Mouse (Mus musculus): ENCODE data around the gene Hps4. TPM values are rescaled to one million over a fixed set of nuclear protein-coding genes. Genes with fewer than 3 reads are reported as not detected.

The Hps4 gene
- total and polyA plus RNA-seq, 2 experiments from 2014 or later, result 32.7 to 45.6 TPM

- peak overlapping the region; percentile 95 for H3K27ac ChIP-seq
- H3K27me3 ChIP-seq (ENCODE audit: insufficient read depth, low read length), result no peaks in the 10 kb centered on the region
- WGBS, result 59% methylated on average over 12 of the region's 12 CpGs
- DNase-seq (ENCODE audit: low spot score) (no peak), ATAC-seq (no peak)
- H3K9me3 ChIP-seq (ENCODE audit: low read length), result no peaks in the 10 kb centered on the region
- TF ChIP-seq CTCF (IDR thresholded peaks at IDR 0.05; ENCODE audit: low read depth), result no peak; the same call in 1 of the 2 replicates
- no peak overlapping the region for H3K4me2 ChIP-seq (ENCODE audit: low read depth, low read length)
- H3K4me1 ChIP-seq (ENCODE audit: insufficient read depth, low read length), result peaks cover 41% of the 10 kb centered on the region
- H3K4me3 ChIP-seq (ENCODE audit: low read length), result no peak overlapping the region
- H3K36me3 ChIP-seq (ENCODE audit: insufficient read depth, low read length), result peaks cover 25% of the 10 kb centered on the region
- H3K9ac ChIP-seq (replicated peaks; ENCODE audit: low read length), result 0 out of 2 replicates have a peak overlapping the region, but pooled peaks have one; percentile 7
These were observed 27.4 kb downstream of the Hps4 start for GRCm38 (mm10) chr5:112370236-112370813.

- no peak for TF ChIP-seq CTCF (IDR thresholded peaks at IDR 0.05; ENCODE audit: low read depth)
- no peak overlapping the region for H3K4me3 ChIP-seq (ENCODE audit: low read length)
- H3K27ac ChIP-seq, result peak overlapping the region; percentile 95
- H3K27me3 ChIP-seq (ENCODE audit: insufficient read depth, low read length), result no peaks in the 10 kb centered on the region
- H3K4me2 ChIP-seq (ENCODE audit: low read depth, low read length), result peak overlapping the region; percentile 23; the same call in 1 of the 2 replicates
- H3K4me1 ChIP-seq (ENCODE audit: insufficient read depth, low read length), result peaks cover 41% of the 10 kb centered on the region
- ATAC-seq (peak; percentile 86), DNase-seq (ENCODE audit: low spot score) (peak; percentile 94)
- H3K36me3 ChIP-seq (ENCODE audit: insufficient read depth, low read length), result peaks cover 20% of the 10 kb centered on the region
- H3K9me3 ChIP-seq (ENCODE audit: low read length), result no peaks in the 10 kb centered on the region
- WGBS, result 20% methylated on average over 7 of the region's 7 CpGs
- H3K9ac ChIP-seq (replicated peaks; ENCODE audit: low read length), result peak overlapping the region; percentile 37
These were observed 29.1 kb downstream of the Hps4 start for GRCm38 (mm10) chr5:112371933-112372332.

GRCm38 (mm10) chr5:112376111-112376510 is 33.2 kb downstream of the Hps4 start:
- no peak overlapping the region for H3K4me3 ChIP-seq (ENCODE audit: low read length)
- 87% methylated on average over 4 of the region's 4 CpGs for WGBS
- no peak overlapping the region for H3K4me2 ChIP-seq (ENCODE audit: low read depth, low read length)
- no peak overlapping the region for H3K9ac ChIP-seq (replicated peaks; ENCODE audit: low read length)
- no peak overlapping the region for H3K27ac ChIP-seq
- ATAC-seq, result no peak
- DNase-seq (ENCODE audit: low spot score), result no peak
- no peaks in the 10 kb centered on the region for H3K27me3 ChIP-seq (ENCODE audit: insufficient read depth, low read length)
- H3K9me3 ChIP-seq (ENCODE audit: low read length), result no peaks in the 10 kb centered on the region
- no peak for TF ChIP-seq CTCF (IDR thresholded peaks at IDR 0.05; ENCODE audit: low read depth)
- peaks cover 20% of the 10 kb centered on the region for H3K4me1 ChIP-seq (ENCODE audit: insufficient read depth, low read length)
- H3K36me3 ChIP-seq (ENCODE audit: insufficient read depth, low read length), result peaks cover 26% of the 10 kb centered on the region

- Histone ChIP-seq H3K9me3 (ENCODE audit: low read length) (no peaks in the 10 kb centered on the region), H3K27me3 (ENCODE audit: insufficient read depth, low read length) (no peaks in the 10 kb centered on the region), H3K36me3 (ENCODE audit: insufficient read depth, low read length) (peaks cover 26% of the 10 kb centered on the region), H3K4me1 (ENCODE audit: insufficient read depth, low read length) (peaks cover 18% of the 10 kb centered on the region), H3K9ac (replicated peaks; ENCODE audit: low read length) (no peak overlapping the region), H3K27ac (no peak overlapping the region), H3K4me3 (ENCODE audit: low read length) (no peak overlapping the region), H3K4me2 (ENCODE audit: low read depth, low read length) (no peak overlapping the region)
- no peak for TF ChIP-seq CTCF (IDR thresholded peaks at IDR 0.05; ENCODE audit: low read depth)
- 100% methylated on average over 1 of the region's 1 CpGs for WGBS
- no peak for ATAC-seq
- no peak for DNase-seq (ENCODE audit: low spot score)
These were observed 34.5 kb downstream of the Hps4 start for GRCm38 (mm10) chr5:112377380-112377779.

- no peak for TF ChIP-seq CTCF (IDR thresholded peaks at IDR 0.05; ENCODE audit: low read depth)
- WGBS, result 72% methylated on average over 6 of the region's 6 CpGs
- Histone ChIP-seq H3K4me2 (ENCODE audit: low read depth, low read length) (no peak overlapping the region), H3K4me3 (ENCODE audit: low read length) (no peak overlapping the region), H3K9me3 (ENCODE audit: low read length) (no peaks in the 10 kb centered on the region), H3K36me3 (ENCODE audit: insufficient read depth, low read length) (peaks cover 26% of the 10 kb centered on the region), H3K9ac (replicated peaks; ENCODE audit: low read length) (no peak overlapping the region), H3K27ac (no peak overlapping the region), H3K27me3 (ENCODE audit: insufficient read depth, low read length) (no peaks in the 10 kb centered on the region), H3K4me1 (ENCODE audit: insufficient read depth, low read length) (peaks cover 19% of the 10 kb centered on the region)
- no peak for ATAC-seq
- DNase-seq (ENCODE audit: low spot score), result no peak
These were observed 35.8 kb downstream of the Hps4 start for GRCm38 (mm10) chr5:112378716-112379115.

GRCm38 (mm10) chr5:112381154-112381553 is 38.3 kb downstream of the Hps4 start:
- Histone ChIP-seq H3K27ac (peak overlapping the region; percentile 67; the same call in 1 of the 2 replicates), H3K4me2 (ENCODE audit: low read depth, low read length) (no peak overlapping the region), H3K9ac (replicated peaks; ENCODE audit: low read length) (no peak overlapping the region), H3K4me3 (ENCODE audit: low read length) (no peak overlapping the region), H3K9me3 (ENCODE audit: low read length) (no peaks in the 10 kb centered on the region), H3K36me3 (ENCODE audit: insufficient read depth, low read length) (peaks cover 21% of the 10 kb centered on the region; the same call in 1 of the 2 replicates), H3K27me3 (ENCODE audit: insufficient read depth, low read length) (no peaks in the 10 kb centered on the region), H3K4me1 (ENCODE audit: insufficient read depth, low read length) (peaks cover 19% of the 10 kb centered on the region)
- no peak for ATAC-seq
- TF ChIP-seq CTCF (IDR thresholded peaks at IDR 0.05; ENCODE audit: low read depth), result no peak
- 83% methylated on average over 11 of the region's 11 CpGs for WGBS
- no peak for DNase-seq (ENCODE audit: low spot score)

GRCm38 (mm10) chr5:112382042-112382441 is 39.2 kb downstream of the Hps4 start:
- Histone ChIP-seq H3K4me3 (ENCODE audit: low read length) (no peak overlapping the region), H3K9ac (replicated peaks; ENCODE audit: low read length) (no peak overlapping the region), H3K36me3 (ENCODE audit: insufficient read depth, low read length) (peaks cover 23% of the 10 kb centered on the region; the same call in 1 of the 2 replicates), H3K4me1 (ENCODE audit: insufficient read depth, low read length) (peaks cover 19% of the 10 kb centered on the region), H3K9me3 (ENCODE audit: low read length) (no peaks in the 10 kb centered on the region), H3K4me2 (ENCODE audit: low read depth, low read length) (no peak overlapping the region), H3K27ac (peak overlapping the region; percentile 67; the same call in 1 of the 2 replicates), H3K27me3 (ENCODE audit: insufficient read depth, low read length) (no peaks in the 10 kb centered on the region)
- WGBS, result 62% methylated on average over 9 of the region's 9 CpGs
- ATAC-seq, result peak; percentile 35
- DNase-seq (ENCODE audit: low spot score), result peak; percentile 41
- TF ChIP-seq CTCF (IDR thresholded peaks at IDR 0.05; ENCODE audit: low read depth), result no peak
